Mouse (Mus musculus) liver, embryonic 14.5 days (tissue): ENCODE measurements around the gene Eml5. TPM values are rescaled to one million over a fixed set of nuclear protein-coding genes. Genes with fewer than 3 reads are reported as not detected.

Experiments used
- ATAC-seq: fragments of 200-750 bp; cut with Nextera tagmentation; 2 replicates; pipeline ENCODE4 v1.8.0; 2017; ENCODE audit warnings: moderate number of reproducible peaks, mild to moderate bottlenecking, moderate library complexity; ENCODE audit not compliant: insufficient read depth
- DNase-seq, 3 experiments: peaks; one replicate each; pipeline ENCODE4 v3.0.0-alpha.2; 2012 to 2013; ENCODE audit warnings: low read depth in 3 of 3, low spot score in 3 of 3
- H3K27ac ChIP-seq: fragments of 300-500 bp; sonication (generic); 2 replicates; pipeline ENCODE4 v1.5.1; 2014; ENCODE audit warnings: moderate library complexity, mild to moderate bottlenecking, control low read depth, inconsistent platforms
- H3K27me3 ChIP-seq: fragments of 300-500 bp; sonication (generic); 2 replicates; pipeline ENCODE4 v1.6.1; 2014; ENCODE audit warnings: mild to moderate bottlenecking, low read length, moderate library complexity; ENCODE audit not compliant: control insufficient read depth, insufficient read depth
- H3K36me3 ChIP-seq: fragments of 300-500 bp; sonication (generic); replicated peaks from 2 replicates; pipeline ENCODE4 v1.6.1; 2014; ENCODE audit warnings: low read depth; ENCODE audit not compliant: control insufficient read depth, insufficient read depth
- H3K4me1 ChIP-seq, 2 experiments: fragments of 200-500 bp in 1 of 2; fragments of 300-500 bp in 1 of 2; sonication (generic) in 1 of 2; replicated peaks; 2 replicates each; pipeline ENCODE4 v1.6.1; 2012 to 2014; ENCODE audit warnings: antibody characterized with exemption in 1 of 2, inconsistent platforms in 1 of 2, low read length in 1 of 2; ENCODE audit not compliant: control insufficient read depth in 2 of 2, insufficient read depth in 2 of 2
- H3K4me2 ChIP-seq: fragments of 300-500 bp; sonication (generic); 2 replicates; pipeline ENCODE4 v1.6.1; 2014; ENCODE audit warnings: low read depth, mild to moderate bottlenecking, control low read depth, moderate library complexity
- H3K4me3 ChIP-seq, 2 experiments: fragments of 200-500 bp in 1 of 2; fragments of 300-500 bp in 1 of 2; sonication (generic) in 1 of 2; 2 replicates each; pipeline ENCODE4 v1.5.1; 2012 to 2014; ENCODE audit warnings: low read depth in 2 of 2, low read length in 2 of 2, mild to moderate bottlenecking in 2 of 2, control low read depth in 1 of 2, inconsistent platforms in 1 of 2, moderate library complexity in 1 of 2; ENCODE audit not compliant: insufficient read depth in 1 of 2
- H3K9ac ChIP-seq: fragments of 300-500 bp; sonication (generic); replicated peaks from 2 replicates; pipeline ENCODE4 v1.6.1; 2014; ENCODE audit warnings: mild to moderate bottlenecking, control low read depth, moderate library complexity
- H3K9me3 ChIP-seq: fragments of 300-500 bp; sonication (generic); 2 replicates; pipeline ENCODE4 v1.6.1; 2016; ENCODE audit warnings: low read length, mixed read lengths; ENCODE audit not compliant: control insufficient read depth
- CTCF ChIP-seq: IDR thresholded peaks from 2 replicates; pipeline ENCODE4 v1.5.1; 2016; ENCODE audit warnings: antibody characterized with exemption, low read depth, control low read depth
- EP300 ChIP-seq: IDR thresholded peaks from 2 replicates; pipeline ENCODE4 v1.6.1; 2016; ENCODE audit warnings: antibody characterized with exemption, low read depth
- WGBS: fragments of 180-500 bp; shearing (Covaris S2); extraction: QIAGEN DNeasy Blood & Tissue Kit; methylation state at CpG from one replicate; pipeline ENCODE4 v1.1.7; 2014; ENCODE audit not compliant: insufficient replicate concordance; 5-methylcytosine and 5-hydroxymethylcytosine counted together
- polyA plus RNA-seq, 2 experiments: library from polyadenylated mRNA; depleted of rRNA in 1 of 2; stranded (reverse) in 1 of 2; unstranded in 1 of 2; fragments of >200 nt; fragmentation: Nextera tagmentation in 1 of 2; extraction: Ambion mirVana in 1 of 2; gene quantifications; 2 replicates each; pipeline versions ENCODE4 v1.2.1 to v1.2.3; 2012 to 2014

The Eml5 gene
- polyA plus RNA-seq, 2 experiments = 0.22 to 1.1 TPM

- H3K4me3 ChIP-seq = no peak overlapping the region
- no peaks in the 10 kb centered on the region for H3K9me3 ChIP-seq
- no peak overlapping the region for H3K27ac ChIP-seq
- TF ChIP-seq EP300 = no peak
- TF ChIP-seq CTCF = no peak
- ATAC-seq = peak; percentile 22; the same call in 1 of the 2 replicates
- H3K36me3 ChIP-seq = no peaks in the 10 kb centered on the region
- no peak for DNase-seq
- peaks cover 37% of the 10 kb centered on the region for H3K27me3 ChIP-seq
- H3K4me2 ChIP-seq = no peak overlapping the region
- peaks cover 0 to 2% of the 10 kb centered on the region in 2 experiments; a peak in 2 of 4 replicates for H3K4me1 ChIP-seq
- no peak overlapping the region for H3K9ac ChIP-seq
- WGBS = 59% methylated on average over 3 of the region's 3 CpGs
Observed at GRCm38 (mm10) chr12:98741011-98741501, 160.2 kb downstream of the Eml5 start.

GRCm38 (mm10) chr12:98737801-98738350, 163.4 kb downstream of the Eml5 start:
- Histone ChIP-seq H3K27ac (no peak overlapping the region), H3K4me3 (peak overlapping the region in 1 of 2 experiments; percentile 51; a peak in 3 of 4 replicates), H3K4me1 (peaks cover 11 to 14% of the 10 kb centered on the region in 2 experiments), H3K9ac (no peak overlapping the region), H3K9me3 (no peaks in the 10 kb centered on the region), H3K27me3 (peaks cover 47% of the 10 kb centered on the region), H3K4me2 (peak overlapping the region; percentile 50), H3K36me3 (no peaks in the 10 kb centered on the region)
- TF ChIP-seq EP300 (no peak), CTCF (no peak)
- DNase-seq (no peak), ATAC-seq (no peak)
- 9% methylated on average over 7 of the region's 7 CpGs for WGBS

GRCm38 (mm10) chr12:98736951-98737800, 164.1 kb downstream of the Eml5 start, which contains the start of gene Ptpn21:
TSS of gene Ptpn21 (minus strand) at chr12:98737405.
- peak within 1 kb of the TSS; percentile 50 for H3K4me2 ChIP-seq
- H3K27me3 ChIP-seq = peaks cover 47% of the 10 kb centered on the region

More at GRCm38 (mm10) chr12:98736951-98737800, 164.1 kb downstream of the Eml5 start, which contains the start of gene Ptpn21:
- TF ChIP-seq CTCF = no peak
- H3K36me3 ChIP-seq = no peaks in the 10 kb centered on the region
- no peak within 1 kb of the TSS for H3K27ac ChIP-seq
- 2% methylated on average over 75 of the region's 75 CpGs for WGBS
- DNase-seq (no peak), ATAC-seq (no peak)
- H3K9me3 ChIP-seq = no peaks in the 10 kb centered on the region
- H3K4me3 ChIP-seq = peak within 1 kb of the TSS; percentile 51 to 60
- H3K4me1 ChIP-seq = peaks cover 11 to 14% of the 10 kb centered on the region in 2 experiments
- peak within 1 kb of the TSS; percentile 7; the same call in 1 of the 2 replicates for H3K9ac ChIP-seq

Other genes with a start within 250 kb of the Eml5 start
- gene Ptpn21, start 164.1 kb downstream of the Eml5 start, polyA plus RNA-seq (2012; rRNA removed) = 1.6 and 1.9 TPM in 2 replicates
- 2.3 and 2.4 TPM in 2 replicates for gene Ptpn21, start 164.1 kb downstream of the Eml5 start, polyA plus RNA-seq (2014; fragmentation: Nextera tagmentation; extraction: Ambion mirVana)
- 25.5 and 35.1 TPM in 2 replicates for gene Zc3h14, start 154.5 kb downstream of the Eml5 start, polyA plus RNA-seq (2012; rRNA removed)
- 36.9 and 42.4 TPM in 2 replicates for gene Zc3h14, start 154.5 kb downstream of the Eml5 start, polyA plus RNA-seq (2014; fragmentation: Nextera tagmentation; extraction: Ambion mirVana)
- gene Ttc8, start 19.1 kb upstream of the Eml5 start, polyA plus RNA-seq (2012; rRNA removed) = 1.8 TPM in 2 replicates
- gene Ttc8, start 19.1 kb upstream of the Eml5 start, polyA plus RNA-seq (2014; fragmentation: Nextera tagmentation; extraction: Ambion mirVana) = 1.8 and 2.2 TPM in 2 replicates